Mouse (Mus musculus) bone marrow, adult 2 months (tissue): ENCODE measurements at regions not wholly inside any gene's neighbourhood (a gene's known extent, or its start where the extent isn't known, plus 50 kb on each side); places are given as distances from the start of the nearest gene placed in this dataset.

Experiments
- CTCF ChIP-seq: fragments of 200-500 bp; IDR thresholded peaks from 2 replicates; pipeline ENCODE4 v1.5.1; 2011; ENCODE audit warnings: low read length, control low read depth; ENCODE audit not compliant: control insufficient read depth, insufficient read depth
- POLR2A ChIP-seq: fragments of 200-500 bp; IDR thresholded peaks from 2 replicates; pipeline ENCODE4 v1.6.1; 2011; ENCODE audit warnings: low read depth, mild to moderate bottlenecking, control low read depth, low read length, borderline replicate concordance; ENCODE audit not compliant: control insufficient read depth

GRCm38 (mm10) chr4:105437141-105437540 lies 280.0 kb downstream of the Plpp3 start:
- TF ChIP-seq CTCF (no peak), POLR2A (no peak)
